Mouse (Mus musculus) forebrain, embryonic 14.5 days (tissue): ENCODE measurements at regions not wholly inside any gene's neighbourhood (a gene's known extent, or its start where the extent isn't known, plus 50 kb on each side); places are given as distances from the start of the nearest gene placed in this dataset.

Source experiments
- ATAC-seq: fragments of 200-750 bp; cut with Nextera tagmentation; 2 replicates; pipeline ENCODE4 v1.8.0; 2017; ENCODE audit warnings: mild to moderate bottlenecking, moderate library complexity
- DNase-seq: peaks from one replicate; pipeline ENCODE4 v3.0.0-alpha.2; 2015; ENCODE audit warnings: low spot score
- H3K27ac ChIP-seq: fragments of 300-500 bp; sonication (generic); 2 replicates; pipeline ENCODE4 v1.5.1; 2014; ENCODE audit warnings: low read depth, mild to moderate bottlenecking, control low read depth, low read length, moderate library complexity
- H3K27me3 ChIP-seq: fragments of 300-500 bp; sonication (generic); replicated peaks from 2 replicates; pipeline ENCODE4 v1.6.1; 2014; ENCODE audit warnings: low read length, control low read depth, mixed read lengths; ENCODE audit not compliant: control insufficient read depth, insufficient read depth
- H3K36me3 ChIP-seq: fragments of 300-500 bp; sonication (generic); 2 replicates; pipeline ENCODE4 v1.6.1; 2014; ENCODE audit warnings: low read length, control low read depth; ENCODE audit not compliant: control insufficient read depth, insufficient read depth
- H3K4me1 ChIP-seq: fragments of 300-500 bp; sonication (generic); 2 replicates; pipeline ENCODE4 v1.6.1; 2014; ENCODE audit warnings: antibody characterized with exemption, low read length, control low read depth; ENCODE audit not compliant: control insufficient read depth, insufficient read depth
- H3K4me2 ChIP-seq: fragments of 300-500 bp; sonication (generic); 2 replicates; pipeline ENCODE4 v1.6.1; 2014; ENCODE audit warnings: mild to moderate bottlenecking, control low read depth, low read length
- H3K4me3 ChIP-seq: fragments of 300-500 bp; sonication (generic); 2 replicates; pipeline ENCODE4 v1.5.1; 2014; ENCODE audit warnings: low read depth, low read length, control low read depth
- H3K9ac ChIP-seq: fragments of 300-500 bp; sonication (generic); 2 replicates; pipeline ENCODE4 v1.6.1; 2014; ENCODE audit warnings: mild to moderate bottlenecking, low read length, control low read depth, moderate library complexity
- H3K9me3 ChIP-seq: fragments of 300-500 bp; sonication (generic); replicated peaks from 2 replicates; pipeline ENCODE4 v1.6.1; 2016; ENCODE audit warnings: low read length, control low read depth, mixed read lengths; ENCODE audit not compliant: control insufficient read depth
- WGBS: fragments of 180-500 bp; shearing (Covaris S2); extraction: QIAGEN DNeasy Blood & Tissue Kit; methylation state at CpG from one replicate; pipeline ENCODE4 v1.1.7; 2014; 5-methylcytosine and 5-hydroxymethylcytosine counted together

GRCm38 (mm10) chr4:79052723-79053122 is 841.0 kb upstream of the Ptprd start:
- ATAC-seq: no peak
- Histone ChIP-seq H3K4me1 (no peaks in the 10 kb centered on the region), H3K9ac (no peak overlapping the region), H3K4me3 (no peak overlapping the region), H3K9me3 (no peaks in the 10 kb centered on the region), H3K4me2 (no peak overlapping the region), H3K27me3 (no peaks in the 10 kb centered on the region), H3K27ac (no peak overlapping the region), H3K36me3 (no peaks in the 10 kb centered on the region)
- WGBS: 40% methylated on average over 5 of the region's 5 CpGs
- DNase-seq: peak; percentile 52
